Mouse (Mus musculus): Measurements from ENCODE around the gene Chml. TPM values are rescaled to one million over a fixed set of nuclear protein-coding genes. Genes with fewer than 3 reads are reported as not detected.

The Chml gene
- polyA plus RNA-seq (2015; fragmentation: Nextera tagmentation; extraction: Ambion mirVana), result 0.52 and 0.66 TPM in 2 replicates

DNA sequence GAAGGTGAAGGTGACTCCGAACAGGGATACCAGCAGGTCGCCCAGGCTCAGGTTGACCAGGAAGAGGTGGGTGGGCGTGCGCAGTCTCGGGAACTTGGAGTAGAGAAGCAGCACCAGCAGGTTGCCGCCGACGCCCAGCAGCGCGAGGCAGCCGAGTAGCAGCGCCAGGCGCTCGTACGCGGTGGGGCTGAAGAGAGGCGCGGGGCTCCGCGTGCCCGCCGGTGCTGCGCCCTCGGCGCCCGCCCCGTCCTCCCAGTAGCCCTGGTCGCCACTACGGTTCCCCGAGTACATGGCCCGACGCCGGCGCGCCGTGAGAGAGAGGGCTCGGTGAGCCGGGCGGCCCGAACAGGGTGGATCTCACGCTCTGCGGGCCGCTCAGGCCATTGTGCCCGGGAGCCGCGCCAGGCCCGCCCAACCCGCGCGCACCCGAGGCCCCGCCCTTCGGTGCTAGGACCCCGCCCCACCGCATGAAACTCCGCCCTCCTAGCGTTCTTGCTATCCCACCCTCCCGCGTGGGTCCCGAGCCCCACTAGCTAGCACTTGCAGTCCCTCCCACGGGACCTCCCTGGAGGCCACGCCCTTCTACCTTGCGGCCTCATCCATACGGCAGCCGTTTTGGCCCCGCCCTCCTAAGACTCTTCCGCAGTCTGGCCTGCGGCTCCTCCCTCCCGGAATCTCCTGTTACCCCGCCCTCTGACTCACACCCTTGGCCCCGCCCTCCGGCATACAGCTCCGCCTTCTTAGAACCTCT, at the start of gene Chml, which contains the start of gene Opn3:
Gene Chml (minus strand): TSS at position 656 of the 751 bp plus-strand sequence.
Gene Opn3 (minus strand): TSS at position 531 of the 751 bp plus-strand sequence.
- no peak for TF ChIP-seq CTCF (IDR thresholded peaks at IDR 0.05; ENCODE audit: low read depth)
- TF ChIP-seq EP300 (IDR thresholded peaks at IDR 0.05; ENCODE audit: low read depth), result no peak; the same call in 1 of the 2 replicates
- Histone ChIP-seq H3K9me3 (ENCODE audit: low read length) (no peaks in the 10 kb centered on the region), H3K27me3 (ENCODE audit: insufficient read depth, low read length) (no peaks in the 10 kb centered on the region), H3K4me1 (ENCODE audit: insufficient read depth) (peaks cover 18% of the 10 kb centered on the region), H3K36me3 (replicated peaks; ENCODE audit: insufficient read depth, low read length) (peaks cover 8% of the 10 kb centered on the region; the same call in 1 of the 2 replicates), H3K4me2 (ENCODE audit: low read depth, low read length) (peak within 1 kb of the TSS; percentile 85), H3K4me3 (ENCODE audit: low read depth, low read length) (peak within 1 kb of the TSS; percentile 82), H3K9ac (replicated peaks) (peak within 1 kb of the TSS; percentile 88), H3K27ac (ENCODE audit: low read depth) (peak within 1 kb of the TSS; percentile 86)
- ATAC-seq (peak; percentile 96), DNase-seq (peak; percentile 99)
- 2% methylated on average over 39 of the region's 73 CpGs for WGBS (ENCODE audit: insufficient replicate concordance)

GRCm38 (mm10) chr1:175725771-175726170, 33.1 kb upstream of the Chml start:
- WGBS (ENCODE audit: insufficient replicate concordance), result 28% methylated on average over 7 of the region's 7 CpGs
- Histone ChIP-seq H3K27ac (ENCODE audit: low read depth) (no peak overlapping the region), H3K4me2 (ENCODE audit: low read depth, low read length) (no peak overlapping the region), H3K9me3 (ENCODE audit: low read length) (no peaks in the 10 kb centered on the region), H3K4me1 (ENCODE audit: insufficient read depth) (0 out of 2 replicates have a peak, but pooled peaks cover 2% of the 10 kb centered on the region), H3K36me3 (replicated peaks; ENCODE audit: insufficient read depth, low read length) (no peaks in the 10 kb centered on the region), H3K27me3 (ENCODE audit: insufficient read depth, low read length) (no peaks in the 10 kb centered on the region), H3K4me3 (ENCODE audit: low read depth, low read length) (no peak overlapping the region), H3K9ac (replicated peaks) (no peak overlapping the region)
- no peak for DNase-seq
- TF ChIP-seq CTCF (IDR thresholded peaks at IDR 0.05; ENCODE audit: low read depth) (no peak), EP300 (IDR thresholded peaks at IDR 0.05; ENCODE audit: low read depth) (no peak)
- ATAC-seq, result no peak

GRCm38 (mm10) chr1:175716832-175717231, 24.1 kb upstream of the Chml start:
- Histone ChIP-seq H3K9ac (replicated peaks) (no peak overlapping the region), H3K27ac (ENCODE audit: low read depth) (no peak overlapping the region), H3K36me3 (replicated peaks; ENCODE audit: insufficient read depth, low read length) (no peaks in the 10 kb centered on the region), H3K27me3 (ENCODE audit: insufficient read depth, low read length) (no peaks in the 10 kb centered on the region), H3K4me3 (ENCODE audit: low read depth, low read length) (no peak overlapping the region), H3K4me1 (ENCODE audit: insufficient read depth) (no peaks in the 10 kb centered on the region), H3K9me3 (ENCODE audit: low read length) (no peaks in the 10 kb centered on the region), H3K4me2 (ENCODE audit: low read depth, low read length) (no peak overlapping the region)
- WGBS (ENCODE audit: insufficient replicate concordance), result 81% methylated on average over 9 of the region's 9 CpGs
- TF ChIP-seq EP300 (IDR thresholded peaks at IDR 0.05; ENCODE audit: low read depth) (no peak), CTCF (IDR thresholded peaks at IDR 0.05; ENCODE audit: low read depth) (no peak)
- no peak for DNase-seq
- ATAC-seq, result no peak

- H3K9ac ChIP-seq (replicated peaks), result no peak overlapping the region
- TF ChIP-seq CTCF (IDR thresholded peaks at IDR 0.05; ENCODE audit: low read depth), result no peak
- no peak for TF ChIP-seq EP300 (IDR thresholded peaks at IDR 0.05; ENCODE audit: low read depth)
- H3K9me3 ChIP-seq (ENCODE audit: low read length), result no peaks in the 10 kb centered on the region
- whole genome bisulfite sequencing (ENCODE audit: insufficient replicate concordance), result 73% methylated on average over 11 of the region's 11 CpGs
- H3K4me2 ChIP-seq (ENCODE audit: low read depth, low read length), result no peak overlapping the region
- ATAC-seq, result no peak
- no peaks in the 10 kb centered on the region for H3K27me3 ChIP-seq (ENCODE audit: insufficient read depth, low read length)
- H3K4me3 ChIP-seq (ENCODE audit: low read depth, low read length), result no peak overlapping the region
- H3K4me1 ChIP-seq (ENCODE audit: insufficient read depth), result no peaks in the 10 kb centered on the region
- H3K36me3 ChIP-seq (replicated peaks; ENCODE audit: insufficient read depth, low read length), result no peaks in the 10 kb centered on the region
- no peak overlapping the region for H3K27ac ChIP-seq (ENCODE audit: low read depth)
- DNase-seq, result no peak
Measured at GRCm38 (mm10) chr1:175712338-175712909, 19.7 kb upstream of the Chml start.

DNA sequence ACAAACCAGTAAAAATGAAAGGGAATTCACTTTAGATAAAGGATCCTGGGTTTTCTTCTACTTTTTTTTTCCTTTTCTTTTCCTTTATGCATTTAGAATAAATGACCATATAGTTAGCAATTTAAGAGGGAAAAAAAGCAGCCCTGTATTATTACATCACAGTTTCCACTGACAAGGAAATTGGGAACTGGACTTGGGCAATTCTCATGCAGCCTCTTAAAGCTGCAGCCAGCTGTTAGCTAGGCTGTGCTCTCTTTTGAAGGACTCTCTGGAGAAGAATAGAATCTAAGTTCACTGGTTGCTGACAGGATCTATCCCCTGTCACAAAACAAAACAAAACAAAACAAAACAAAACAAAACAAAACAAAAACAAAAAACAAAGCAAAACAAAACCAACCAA, 15.3 kb upstream of the Chml start:
- ATAC-seq, result no peak
- Histone ChIP-seq H3K4me1 (ENCODE audit: insufficient read depth) (no peaks in the 10 kb centered on the region), H3K4me3 (ENCODE audit: low read depth, low read length) (no peak overlapping the region), H3K4me2 (ENCODE audit: low read depth, low read length) (no peak overlapping the region), H3K9me3 (ENCODE audit: low read length) (no peaks in the 10 kb centered on the region), H3K9ac (replicated peaks) (no peak overlapping the region), H3K27me3 (ENCODE audit: insufficient read depth, low read length) (no peaks in the 10 kb centered on the region), H3K27ac (ENCODE audit: low read depth) (no peak overlapping the region), H3K36me3 (replicated peaks; ENCODE audit: insufficient read depth, low read length) (no peaks in the 10 kb centered on the region)
- DNase-seq, result no peak
- no peak for TF ChIP-seq EP300 (IDR thresholded peaks at IDR 0.05; ENCODE audit: low read depth)
- TF ChIP-seq CTCF (IDR thresholded peaks at IDR 0.05; ENCODE audit: low read depth), result no peak

DNA sequence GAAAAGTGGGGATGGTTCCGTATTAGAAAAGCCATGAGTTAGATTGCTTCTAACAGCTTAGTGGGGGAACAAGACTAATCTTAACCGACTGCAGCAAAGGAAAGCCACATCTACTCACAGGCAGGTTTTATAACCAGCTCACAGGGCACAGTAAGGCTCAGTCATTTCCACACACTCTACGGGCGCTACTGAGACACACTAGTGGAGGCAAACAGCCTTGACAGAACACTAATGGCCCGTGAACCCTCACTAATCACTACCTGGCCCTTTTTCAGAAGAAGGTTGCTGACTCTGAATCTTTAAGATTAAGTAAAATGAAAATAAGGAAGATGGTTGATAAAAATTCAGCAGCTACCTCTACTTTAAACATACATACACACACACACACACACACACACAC, 14.9 kb upstream of the Chml start:
- Histone ChIP-seq H3K4me3 (ENCODE audit: low read depth, low read length) (no peak overlapping the region), H3K4me2 (ENCODE audit: low read depth, low read length) (no peak overlapping the region), H3K27me3 (ENCODE audit: insufficient read depth, low read length) (no peaks in the 10 kb centered on the region), H3K9ac (replicated peaks) (no peak overlapping the region), H3K9me3 (ENCODE audit: low read length) (no peaks in the 10 kb centered on the region), H3K36me3 (replicated peaks; ENCODE audit: insufficient read depth, low read length) (no peaks in the 10 kb centered on the region), H3K4me1 (ENCODE audit: insufficient read depth) (no peaks in the 10 kb centered on the region), H3K27ac (ENCODE audit: low read depth) (no peak overlapping the region)
- ATAC-seq (no peak), DNase-seq (no peak)
- WGBS (ENCODE audit: insufficient replicate concordance), result 68% methylated on average over 5 of the region's 5 CpGs
- TF ChIP-seq EP300 (IDR thresholded peaks at IDR 0.05; ENCODE audit: low read depth), result no peak
- no peak for TF ChIP-seq CTCF (IDR thresholded peaks at IDR 0.05; ENCODE audit: low read depth)

Data from liver, postnatal 0 days (tissue).